Mouse (Mus musculus) colon, adult 2 months (tissue): ENCODE data around the gene Olfr884. TPM values are rescaled to one million over a fixed set of nuclear protein-coding genes. Genes with fewer than 3 reads are reported as not detected.

Experiments used
- polyA plus RNA-seq: library from polyadenylated mRNA; depleted of rRNA; stranded (reverse); fragments of >200 nt; gene quantifications from 2 replicates; pipeline ENCODE4 v1.2.3, GENCODE M21; 2012; rRNA removed

The Olfr884 gene
- polyA plus RNA-seq = not detected in 2 replicates

GRCm38 (mm10) chr9:38046255-38046654 lies at the start of gene Olfr884:
Gene Olfr884, plus strand, starts transcription at chr9:38046555.

GRCm38 (mm10) chr9:38025508-38025907 lies 20.8 kb upstream of the Olfr884 start, which contains the start of gene Olfr883:
Gene Olfr883, plus strand, starts transcription at chr9:38025808.

DNA sequence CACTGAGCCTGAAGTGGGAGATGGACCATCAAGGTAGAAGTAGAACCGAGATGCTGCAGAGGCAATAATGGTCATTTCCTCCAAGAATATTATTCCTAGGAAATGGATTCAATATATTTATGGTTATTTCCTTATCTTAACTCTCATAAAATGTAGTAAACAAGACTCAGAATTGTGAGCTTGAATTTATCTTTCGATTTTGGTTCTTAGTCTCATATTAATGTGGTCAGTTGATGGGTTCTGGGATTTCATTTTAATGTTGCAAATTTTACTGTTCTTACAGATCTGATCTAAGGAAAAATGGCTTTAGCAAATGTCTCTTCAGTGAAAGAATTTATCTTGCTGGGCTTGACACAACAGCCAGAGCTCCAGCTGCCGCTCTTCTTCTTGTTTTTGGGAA lies 14.7 kb downstream of the Olfr884 start, which contains the start of gene Olfr885:
TSS of gene Olfr885 (plus strand) at position 301 of the 400 bp plus-strand sequence.

GRCm38 (mm10) chr9:38083772-38084171 lies 37.4 kb downstream of the Olfr884 start, which contains the start of gene Olfr887:
Gene Olfr887, plus strand, starts transcription at chr9:38084072.

Other genes with a start within 250 kb of the Olfr884 start
- gene Olfr876, start 243.5 kb upstream of the Olfr884 start, polyA plus RNA-seq = not detected in 2 replicates
- gene Olfr877, start 192.3 kb upstream of the Olfr884 start, polyA plus RNA-seq = not detected in 2 replicates
- not detected in 2 replicates for gene Olfr145, start 149.8 kb upstream of the Olfr884 start, polyA plus RNA-seq
- not detected in 2 replicates for gene Olfr878, start 128.7 kb upstream of the Olfr884 start, polyA plus RNA-seq
- not detected in 2 replicates for gene Olfr881, start 54.7 kb upstream of the Olfr884 start, polyA plus RNA-seq
- not detected in 2 replicates for gene Olfr883, start 20.7 kb upstream of the Olfr884 start, polyA plus RNA-seq
- gene Olfr885, start 14.8 kb downstream of the Olfr884 start, polyA plus RNA-seq = not detected in 2 replicates
- gene Olfr887, start 37.5 kb downstream of the Olfr884 start, polyA plus RNA-seq = not detected in 2 replicates
- gene Olfr888, start 61.6 kb downstream of the Olfr884 start, polyA plus RNA-seq = not detected in 2 replicates
- not detected in 2 replicates for gene Olfr889, start 68.6 kb downstream of the Olfr884 start, polyA plus RNA-seq
- gene Olfr890, start 96.0 kb downstream of the Olfr884 start, polyA plus RNA-seq = not detected in 2 replicates
- gene Olfr891, start 134.3 kb downstream of the Olfr884 start, polyA plus RNA-seq = not detected in 2 replicates
- not detected in 2 replicates for gene Olfr893, start 161.8 kb downstream of the Olfr884 start, polyA plus RNA-seq
- gene Olfr894, start 171.5 kb downstream of the Olfr884 start, polyA plus RNA-seq = not detected in 2 replicates
- not detected in 2 replicates for gene Olfr143, start 206.2 kb downstream of the Olfr884 start, polyA plus RNA-seq
- not detected in 2 replicates for gene Olfr895, start 221.3 kb downstream of the Olfr884 start, polyA plus RNA-seq
- gene Olfr896-ps1, start 244.6 kb downstream of the Olfr884 start, polyA plus RNA-seq = not detected in 2 replicates